11 mouse cellular contexts compared by ENCODE assay signal in the genomic region with DNA sequence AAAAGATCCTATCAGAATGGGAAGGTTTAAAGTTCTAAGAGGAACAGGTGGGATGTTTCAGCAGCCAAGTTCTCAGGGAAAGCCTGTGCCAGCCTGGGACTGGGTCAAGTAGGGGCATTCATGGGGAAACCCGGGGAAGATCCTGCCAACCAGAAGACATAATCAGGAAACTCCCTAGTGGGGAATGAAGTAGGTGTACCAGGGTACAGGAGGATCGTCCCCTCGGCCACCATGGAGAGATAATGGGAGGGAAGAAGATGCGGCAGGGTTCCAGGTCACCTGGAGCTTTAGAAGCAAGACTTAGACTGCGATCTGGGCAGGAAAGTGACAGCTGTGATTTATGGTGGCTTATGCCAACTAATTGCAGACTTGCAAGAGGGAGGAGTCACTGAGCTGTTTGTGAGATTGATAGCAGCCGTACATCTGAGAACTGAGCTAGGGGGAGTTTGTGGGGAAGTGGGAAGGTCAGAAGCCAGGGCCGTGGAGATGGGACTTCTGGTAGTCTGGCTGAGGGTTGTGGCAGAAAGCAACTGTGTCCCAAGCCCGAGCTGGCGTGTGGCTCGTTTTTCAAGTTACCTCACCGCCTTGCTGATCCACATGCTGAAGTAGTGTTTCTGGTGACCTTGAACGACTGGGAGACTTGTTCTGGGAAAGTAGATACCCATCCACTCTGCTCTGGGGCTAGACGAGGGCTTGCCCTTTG. TPM values are rescaled to one million over a fixed set of nuclear protein-coding genes. Genes with fewer than 3 reads are reported as not detected.
A peak's percentile ranks its signal among the peaks of the same experiment; 100 is the strongest.
DNase-seq lines count a peak whose midpoint lies in the region; ATAC-seq lines count a peak whose summit lies in the region.
"Had no signal": no experiment of that assay in that cellular context is flagged by ENCODE, and none has a peak within 500 bp of the region (broad histone marks: within the 10 kb centered on the region; RNA-seq: fewer than 3 reads in every experiment).

No protein-coding gene starts in this region.

- H3K4me3 ChIP-seq in hindbrain, embryonic 16.5 days (ENCODE audit: low read length): no peak overlapping the region
- no peak overlapping the region for H3K4me3 ChIP-seq in hindbrain, embryonic 10.5 days
- no peak overlapping the region for H3K4me3 ChIP-seq in intestine, embryonic 16.5 days (ENCODE audit: low read length)
- no peak overlapping the region for H3K4me3 ChIP-seq in midbrain, embryonic 16.5 days (ENCODE audit: low read depth, low read length)
- H3K4me3 ChIP-seq: erythroblast, embryonic 14.5 days had no signal

- ATAC-seq in hindbrain, embryonic 16.5 days: 0 out of 2 replicates have a peak, but pooled peaks have one; percentile 24
- ATAC-seq in intestine, embryonic 16.5 days: peak; percentile 82
- ATAC-seq in midbrain, embryonic 16.5 days: no peak

- H3K27me3 ChIP-seq in hindbrain, embryonic 16.5 days (replicated peaks; ENCODE audit: control insufficient read depth, insufficient read depth, low read length): no peaks in the 10 kb centered on the region
- H3K27me3 ChIP-seq in hindbrain, embryonic 10.5 days (ENCODE audit: insufficient read depth, poor library complexity, severe bottlenecking): no peaks in the 10 kb centered on the region
- no peaks in the 10 kb centered on the region for H3K27me3 ChIP-seq in intestine, embryonic 16.5 days (replicated peaks; ENCODE audit: control insufficient read depth, insufficient read depth, low read length)
- H3K27me3 ChIP-seq in midbrain, embryonic 16.5 days (ENCODE audit: control insufficient read depth, insufficient read depth, low read depth, low read length): no peaks in the 10 kb centered on the region

- no peaks in the 10 kb centered on the region for H3K4me1 ChIP-seq in hindbrain, embryonic 16.5 days (ENCODE audit: control insufficient read depth, insufficient read depth, low read depth, low read length)
- no peaks in the 10 kb centered on the region for H3K4me1 ChIP-seq in hindbrain, embryonic 10.5 days (replicated peaks)
- no peaks in the 10 kb centered on the region for H3K4me1 ChIP-seq in intestine, embryonic 16.5 days (ENCODE audit: control insufficient read depth, insufficient read depth, low read length)
- H3K4me1 ChIP-seq in midbrain, embryonic 16.5 days (ENCODE audit: control insufficient read depth, insufficient read depth, low read length): no peaks in the 10 kb centered on the region

- H3K36me3 ChIP-seq in hindbrain, embryonic 16.5 days (ENCODE audit: control insufficient read depth, insufficient read depth, low read length): no peaks in the 10 kb centered on the region
- H3K36me3 ChIP-seq in hindbrain, embryonic 10.5 days: no peaks in the 10 kb centered on the region
- H3K36me3 ChIP-seq in intestine, embryonic 16.5 days (ENCODE audit: control insufficient read depth, insufficient read depth, low read length): no peaks in the 10 kb centered on the region
- H3K36me3 ChIP-seq in midbrain, embryonic 16.5 days (ENCODE audit: control insufficient read depth, insufficient read depth, low read length): no peaks in the 10 kb centered on the region

- WGBS in hindbrain, embryonic 16.5 days: 70% methylated on average over 13 of the region's 13 CpGs
- WGBS in hindbrain, embryonic 10.5 days: 76% methylated on average over 13 of the region's 13 CpGs
- 40% methylated on average over 13 of the region's 13 CpGs for WGBS in intestine, embryonic 16.5 days
- WGBS in midbrain, embryonic 16.5 days: 86% methylated on average over 13 of the region's 13 CpGs

- H3K9ac ChIP-seq in hindbrain, embryonic 16.5 days (ENCODE audit: low read depth, low read length): no peak overlapping the region
- H3K9ac ChIP-seq in intestine, embryonic 16.5 days (ENCODE audit: low read depth, low read length): no peak overlapping the region
- no peak overlapping the region for H3K9ac ChIP-seq in midbrain, embryonic 16.5 days (ENCODE audit: low read depth, low read length)

- H3K9me3 ChIP-seq in hindbrain, embryonic 16.5 days (ENCODE audit: control insufficient read depth, low read length): no peaks in the 10 kb centered on the region
- no peaks in the 10 kb centered on the region for H3K9me3 ChIP-seq in hindbrain, embryonic 10.5 days
- no peaks in the 10 kb centered on the region for H3K9me3 ChIP-seq in intestine, embryonic 16.5 days (ENCODE audit: control insufficient read depth, low read length)
- H3K9me3 ChIP-seq in midbrain, embryonic 16.5 days (replicated peaks; ENCODE audit: control insufficient read depth, low read length, poor library complexity, severe bottlenecking): no peaks in the 10 kb centered on the region

- no peak overlapping the region for H3K4me2 ChIP-seq in hindbrain, embryonic 16.5 days (ENCODE audit: low read length)
- 0 out of 2 replicates have a peak overlapping the region, but pooled peaks have one; percentile 8 for H3K4me2 ChIP-seq in intestine, embryonic 16.5 days (ENCODE audit: low read depth, low read length)
- H3K4me2 ChIP-seq in midbrain, embryonic 16.5 days (ENCODE audit: low read length): no peak overlapping the region

- no peak for DNase-seq in hindbrain, embryonic 10.5 days (ENCODE audit: low spot score)
- peak; percentile 72 for DNase-seq in ZHBTc4 (ENCODE audit: low read depth, low spot score)
- DNase-seq in embryo, embryonic 10.5 days (ENCODE audit: low spot score): peak; percentile 32
- no peak for DNase-seq in Muller cell, postnatal 12 days (ENCODE audit: inconsistent ontology term)
- DNase-seq in spleen, adult 12 weeks (ENCODE audit: low spot score): no peak
- DNase-seq: cerebellum, adult 18-20 months; lung, postnatal 4 days had no signal

- no peak overlapping the region for H3K27ac ChIP-seq in hindbrain, embryonic 16.5 days (ENCODE audit: low read depth, low read length)
- no peak overlapping the region for H3K27ac ChIP-seq in hindbrain, embryonic 10.5 days
- no peak overlapping the region for H3K27ac ChIP-seq in intestine, embryonic 16.5 days (ENCODE audit: low read length)
- H3K27ac ChIP-seq in midbrain, embryonic 16.5 days (ENCODE audit: low read length): no peak overlapping the region

RNA-seq across cellular contexts. Expression of a gene that starts 30.9 kb away (rescaled TPM):
- polyA plus RNA-seq in hindbrain, embryonic 16.5 days (2015; fragmentation: Nextera tagmentation; extraction: Ambion mirVana): 12.3 and 14.1 TPM in 2 replicates
- 17.3 and 26.5 TPM in 2 replicates for polyA plus RNA-seq in hindbrain, embryonic 10.5 days (2016; fragmentation: Nextera tagmentation; extraction: Ambion mirVana)
- polyA plus RNA-seq in intestine, embryonic 16.5 days (2015; fragmentation: Nextera tagmentation; extraction: Ambion mirVana): 8.1 and 8.7 TPM in 2 replicates
- 16.2 and 19.2 TPM in 2 replicates for polyA plus RNA-seq in midbrain, embryonic 16.5 days (2015; fragmentation: Nextera tagmentation; extraction: Ambion mirVana)

Comparison
In these comparisons a context has a peak if more than half of its experiments do, and no peak if none do; other contexts are left out.
1. DNase-seq: peak in ZHBTc4 (single experiment) and embryo, embryonic 10.5 days (single experiment); none in hindbrain, embryonic 10.5 days (single experiment), Muller cell, postnatal 12 days (single experiment) and spleen, adult 12 weeks (single experiment).